Mouse (Mus musculus) frontal cortex, adult (tissue): ENCODE data around the gene Rad54l2.

ENCODE experiments used
- ATAC-seq: cut with Nextera tagmentation; 2 replicates; pipeline ENCODE4 v1.9.2; 2017; ENCODE audit warnings: mild to moderate bottlenecking, moderate library complexity, mixed read lengths; ENCODE audit not compliant: low TSS enrichment

Rad54l2 gene

DNA sequence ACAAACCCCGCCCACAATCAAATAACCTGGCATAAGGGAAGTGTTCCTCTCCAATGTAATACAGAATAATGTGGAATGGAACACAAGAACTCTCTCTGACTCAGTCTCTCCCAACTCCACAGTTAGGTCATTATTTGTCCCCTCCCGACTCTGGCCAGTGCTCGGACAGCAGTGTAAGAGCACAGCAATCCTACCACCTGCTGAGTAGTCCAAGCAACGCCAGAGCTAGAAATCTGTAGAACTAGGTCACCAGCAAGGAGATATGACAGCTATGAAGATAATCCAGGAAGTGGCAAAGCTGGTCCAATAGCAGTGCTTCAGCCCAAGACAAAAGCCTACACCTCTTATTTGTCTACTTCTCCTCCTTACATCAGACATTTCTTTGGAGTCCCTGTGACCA is 112.4 kb downstream of the Rad54l2 start:
- no peak for ATAC-seq

DNA sequence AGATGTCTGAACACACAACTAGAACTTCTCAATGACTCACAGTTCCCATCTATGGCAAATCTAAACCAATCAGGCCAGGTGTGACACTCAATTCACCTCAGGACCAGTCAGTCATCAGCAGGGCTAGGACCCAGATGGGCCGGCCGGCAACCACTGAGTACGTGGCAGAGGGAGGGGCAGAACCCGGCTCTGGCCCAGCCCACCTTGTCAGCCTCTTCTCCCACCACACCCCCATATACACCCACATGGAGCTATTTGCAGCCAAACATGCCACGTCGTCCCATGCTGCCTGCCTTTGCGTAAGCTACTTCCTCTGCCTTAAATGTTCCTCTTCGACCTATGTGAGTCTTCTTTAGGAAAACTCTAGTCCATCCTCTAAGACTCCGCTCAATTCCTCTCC is 113.0 kb downstream of the Rad54l2 start:
- peak; percentile 39 for ATAC-seq

DNA sequence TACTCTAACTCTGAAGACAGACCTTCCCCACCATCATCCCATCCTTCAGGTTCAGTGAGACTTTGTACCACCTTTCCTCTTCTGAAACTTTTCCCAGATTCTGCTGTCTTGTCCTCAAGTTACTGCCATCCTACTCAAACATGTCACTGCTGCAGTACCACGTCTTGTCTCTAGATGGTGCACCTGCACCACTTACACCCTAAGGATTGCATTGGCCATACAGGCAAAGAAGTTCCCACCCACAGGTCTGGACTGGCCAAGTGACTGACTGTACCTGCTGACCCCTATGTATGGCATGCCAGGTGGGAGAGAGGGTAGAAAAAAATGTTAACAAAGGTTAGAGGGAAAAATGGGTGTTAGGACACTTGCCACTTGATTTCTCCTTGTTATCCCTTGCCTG is 113.5 kb downstream of the Rad54l2 start:
- peak; percentile 39 for ATAC-seq

DNA sequence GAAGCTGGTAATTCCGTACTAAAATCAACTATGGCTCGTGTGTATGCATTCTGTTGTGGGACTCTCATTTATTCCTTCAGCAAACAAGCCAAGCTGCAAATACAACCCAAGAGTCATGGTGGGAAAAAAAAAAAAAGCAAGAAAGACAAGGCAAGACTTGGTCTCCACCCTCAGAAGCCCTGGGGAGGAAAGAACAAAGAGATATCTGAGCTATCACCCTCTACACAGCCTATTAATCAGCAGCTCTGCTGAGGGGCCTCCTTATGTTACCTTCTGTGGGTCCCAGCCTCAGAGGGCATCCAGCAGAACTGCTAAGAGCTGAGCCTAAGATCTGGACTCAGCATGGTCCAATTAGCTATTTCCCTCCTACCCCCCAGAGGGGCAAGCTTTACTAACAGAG is 115.1 kb downstream of the Rad54l2 start:
- no peak for ATAC-seq

DNA sequence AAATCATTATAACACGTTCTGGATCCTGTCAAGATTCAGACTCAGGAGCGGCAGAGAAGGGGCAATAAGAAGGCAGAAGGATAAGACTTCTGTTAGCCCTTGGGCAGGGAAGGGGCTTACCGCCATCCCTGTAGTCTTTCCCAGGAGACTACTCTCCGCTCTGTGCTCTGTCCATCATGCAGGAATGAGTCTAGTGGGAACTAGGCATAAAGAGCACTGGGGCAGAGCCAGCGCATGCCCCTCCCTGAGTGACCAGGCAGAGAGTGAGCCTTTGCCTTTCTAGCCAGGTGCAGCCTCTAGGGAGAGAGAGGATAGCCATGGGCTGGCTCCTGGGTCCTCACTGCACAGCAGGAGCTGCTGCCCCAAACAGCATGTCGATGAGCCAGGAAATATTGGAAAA is 124.1 kb downstream of the Rad54l2 start:
- ATAC-seq = peak; percentile 5

DNA sequence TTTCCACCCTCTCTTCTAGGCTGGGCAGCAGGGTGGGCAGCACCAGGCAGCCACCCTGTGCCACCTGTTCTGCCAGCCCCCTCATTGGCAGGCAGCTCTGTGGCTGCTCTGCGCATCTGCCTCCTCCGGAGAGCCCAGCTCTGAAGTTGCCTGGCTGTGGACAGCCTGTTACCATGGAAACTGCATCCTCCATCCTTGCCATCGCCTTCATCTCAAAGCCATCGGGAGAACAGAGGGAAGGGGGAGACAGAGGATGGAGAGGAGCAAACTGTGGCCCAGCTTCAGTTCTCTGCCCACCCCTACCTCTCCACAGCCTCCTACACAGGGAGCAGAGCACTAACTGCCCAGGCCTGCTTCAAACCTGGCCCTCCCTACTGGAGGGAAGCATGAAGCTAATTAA is 124.6 kb downstream of the Rad54l2 start:
- ATAC-seq = peak; percentile 89

DNA sequence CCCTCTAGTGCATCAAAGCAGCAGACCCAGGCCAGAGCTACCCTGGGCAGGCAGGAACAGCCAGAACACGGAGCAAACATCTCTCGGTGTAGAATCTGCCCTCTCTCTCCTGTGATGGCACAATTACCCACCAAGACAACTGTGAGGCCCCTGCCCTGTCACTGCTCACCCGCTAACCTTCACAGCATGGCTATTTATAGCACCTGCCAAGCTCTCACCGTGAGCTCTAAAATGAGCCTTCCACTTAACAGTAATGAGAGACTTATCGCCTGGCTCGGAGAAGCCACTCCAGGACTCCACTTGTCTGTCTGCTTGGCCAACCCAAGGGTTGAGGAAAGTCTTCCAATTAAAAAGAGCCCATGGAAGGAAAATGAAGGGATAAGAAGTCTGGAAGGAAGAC is 125.8 kb downstream of the Rad54l2 start:
- ATAC-seq = no peak

DNA sequence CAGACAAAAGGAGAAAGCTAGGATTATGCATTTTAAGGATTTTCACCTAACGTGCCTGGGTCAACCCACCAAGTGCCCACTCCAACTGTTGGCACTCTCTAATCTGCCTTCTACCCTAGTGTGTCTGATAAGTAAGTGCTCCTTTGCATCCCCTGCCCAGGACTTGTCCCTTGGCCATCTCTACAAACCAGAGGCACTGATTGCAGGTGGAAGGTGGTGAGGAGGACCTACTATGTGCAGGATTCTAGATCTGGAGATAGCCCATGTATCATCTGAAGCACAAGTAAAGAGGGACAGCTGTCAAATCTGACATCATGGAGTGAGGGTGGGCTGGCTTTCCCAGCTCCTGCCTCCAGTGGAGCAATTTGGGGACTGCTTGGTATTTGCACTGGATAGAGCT is 129.1 kb downstream of the Rad54l2 start:
- no peak for ATAC-seq

DNA sequence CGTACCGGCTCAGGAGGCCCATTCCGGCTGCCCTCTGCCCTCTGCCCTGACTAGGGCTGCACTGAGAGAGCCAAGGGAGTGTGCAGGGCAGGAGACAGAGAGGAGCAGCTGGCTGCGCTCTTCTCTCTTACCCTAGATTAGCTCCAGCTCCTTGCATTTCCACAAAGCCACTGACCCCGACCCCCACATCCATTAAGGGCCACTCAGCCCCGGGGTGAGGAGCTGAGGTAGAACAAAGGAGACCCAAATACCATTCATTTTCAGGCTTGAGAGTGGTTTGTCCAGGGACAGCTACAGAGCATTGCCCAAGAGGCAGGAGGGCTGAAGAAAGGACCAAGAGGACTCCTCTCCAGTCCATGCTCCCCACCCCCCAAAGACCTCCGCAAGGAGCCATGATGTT is 129.6 kb downstream of the Rad54l2 start:
- no peak for ATAC-seq

DNA sequence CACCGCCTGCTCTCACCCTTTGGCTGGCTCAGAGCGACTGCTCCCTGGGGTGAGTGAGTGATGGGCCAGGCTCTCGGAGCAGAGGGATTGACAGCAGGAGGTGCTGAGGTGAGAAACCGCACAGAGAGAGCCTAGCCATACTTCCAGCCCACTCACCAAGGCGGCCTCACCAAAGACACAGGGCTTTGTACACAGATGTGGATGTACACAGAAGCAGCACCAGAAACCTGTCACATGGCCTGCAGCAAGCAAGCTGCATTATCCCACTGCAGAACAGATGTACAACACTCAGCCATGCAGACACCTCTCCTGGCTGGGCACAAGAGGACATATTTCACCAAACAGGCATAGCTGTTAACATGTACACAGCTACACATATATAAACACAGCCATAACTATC is 131.4 kb downstream of the Rad54l2 start:
- peak; percentile 21; the same call in 1 of the 2 replicates for ATAC-seq

DNA sequence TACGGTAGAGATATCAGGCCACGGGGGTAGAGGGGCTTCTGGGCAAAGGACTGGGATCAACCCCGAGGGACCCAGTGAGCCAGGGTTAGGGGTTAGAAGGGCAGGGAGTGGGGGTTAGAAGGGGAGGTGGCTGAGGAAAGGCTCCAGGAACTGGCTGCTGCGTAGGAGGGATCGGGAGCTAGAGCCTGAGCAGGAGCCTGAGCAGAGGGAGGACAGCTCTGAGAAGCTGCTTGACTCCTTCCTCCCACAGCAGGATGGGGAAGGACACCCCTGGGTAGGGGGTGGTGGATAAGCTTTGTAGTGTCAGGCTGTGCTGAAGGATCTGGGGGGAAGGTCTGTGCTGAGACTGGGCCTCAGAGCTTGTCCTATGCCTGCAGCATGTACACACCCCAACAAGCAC is 132.2 kb downstream of the Rad54l2 start:
- peak; percentile 38 for ATAC-seq

DNA sequence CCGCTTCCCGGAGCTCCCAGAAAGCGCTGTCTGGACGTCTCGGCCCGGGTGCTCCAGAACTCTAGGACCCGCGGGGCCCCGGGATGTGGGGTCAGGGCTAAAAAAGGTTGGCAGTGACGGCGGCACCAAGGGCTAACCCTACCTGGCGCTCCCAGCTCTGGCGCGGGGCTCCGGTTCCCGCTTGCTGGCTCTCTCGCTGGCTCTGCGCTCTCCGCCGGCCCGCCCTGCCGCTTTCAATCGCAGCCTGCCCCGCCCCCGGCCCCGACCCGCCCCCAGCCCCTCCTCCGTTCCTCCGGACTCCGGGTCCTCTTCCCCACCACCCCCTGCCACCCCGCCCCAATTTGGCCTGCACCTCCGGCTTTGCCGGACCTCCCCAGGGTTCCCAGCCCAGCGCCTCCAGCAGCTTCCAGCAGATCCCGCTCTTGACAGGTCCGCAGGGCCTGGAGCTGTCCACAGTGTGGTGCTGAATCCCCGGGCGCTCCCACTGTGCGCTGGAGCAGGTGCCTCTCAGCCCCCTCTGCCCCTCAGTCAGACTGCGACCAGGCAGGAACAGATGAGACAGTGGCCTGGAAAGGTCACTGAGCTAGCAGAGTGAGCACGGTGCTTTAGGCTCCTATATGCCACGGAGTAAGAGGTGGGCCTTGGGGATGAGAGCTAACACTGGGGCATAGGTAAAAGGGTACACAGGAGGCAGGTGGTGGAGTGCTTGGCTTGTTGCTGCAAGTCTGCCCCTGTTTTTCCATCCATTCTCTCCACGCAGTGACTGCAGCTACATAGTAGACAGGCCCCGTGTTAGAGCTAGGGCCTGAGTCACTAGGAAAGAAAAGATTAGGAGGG is 132.9 kb downstream of the Rad54l2 start, which contains the start of gene Grm2:
Gene Grm2 (minus strand): TSS at position 199 of the 837 bp plus-strand sequence.
- ATAC-seq = no peak

DNA sequence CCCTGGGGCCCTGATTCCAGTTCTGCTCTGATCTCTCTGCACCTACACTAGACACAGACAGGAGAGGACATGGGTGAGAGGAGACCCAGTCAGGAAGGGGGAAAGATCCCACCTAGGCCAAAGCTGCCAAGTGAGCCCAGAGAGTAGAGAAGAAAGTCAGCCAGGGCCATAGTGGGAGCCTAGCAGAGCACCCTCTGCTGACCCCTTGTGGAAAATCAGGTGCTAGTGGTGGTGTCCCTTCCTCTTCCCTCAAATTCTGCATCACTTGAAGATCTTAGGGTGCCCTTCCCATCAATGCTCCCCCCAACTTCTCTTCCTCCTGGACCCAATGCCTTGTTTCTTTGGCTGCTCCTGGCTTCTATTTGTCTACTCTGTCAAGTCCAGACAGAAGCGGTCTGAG is 136.3 kb downstream of the Rad54l2 start:
- ATAC-seq = no peak

DNA sequence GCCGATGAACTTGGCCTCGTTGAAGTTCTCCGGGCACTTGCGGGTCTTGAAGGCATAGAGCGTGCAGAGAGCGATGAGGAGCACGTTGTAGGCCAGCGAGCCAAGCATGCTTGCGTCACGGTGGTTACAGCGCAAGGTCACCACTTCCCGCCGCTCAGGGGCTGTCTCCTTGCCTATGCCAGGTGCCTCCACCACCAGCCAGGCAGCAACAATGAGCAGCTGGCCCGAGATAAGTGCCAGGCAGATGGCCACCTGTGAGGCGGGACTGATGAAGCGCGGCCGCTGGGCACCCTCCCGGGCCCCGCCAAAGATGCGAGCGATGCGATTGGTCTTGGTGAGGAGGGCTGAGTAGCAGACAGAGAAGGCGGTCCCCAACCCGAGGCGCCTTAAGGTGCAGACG is 141.8 kb downstream of the Rad54l2 start:
- no peak for ATAC-seq

DNA sequence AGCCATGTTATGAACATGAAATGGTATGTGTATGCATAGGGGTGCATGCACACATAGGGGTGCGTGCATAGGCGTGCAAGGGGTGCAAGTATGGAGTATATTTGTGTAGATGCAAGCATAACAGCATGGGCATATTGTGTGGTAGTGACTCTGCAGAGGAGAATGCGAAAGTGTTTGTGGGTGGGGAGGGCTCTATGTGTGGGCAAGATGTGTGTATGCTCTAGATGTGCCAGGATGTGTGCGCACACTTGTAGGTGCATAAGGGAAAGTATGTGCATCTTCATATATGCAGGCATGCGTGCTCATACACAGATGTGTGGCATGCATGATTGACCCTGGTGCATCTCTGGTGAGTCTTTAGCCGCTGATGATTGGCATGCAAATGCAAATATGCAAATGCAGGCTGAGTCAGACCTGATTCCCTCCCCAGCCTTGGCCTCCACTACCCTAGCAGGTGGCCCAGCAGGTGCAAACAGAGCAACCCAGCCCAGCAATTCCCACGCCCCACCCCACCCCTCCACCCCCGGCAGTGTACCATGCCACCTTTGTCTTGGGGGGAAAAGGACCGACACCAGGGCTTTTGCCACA is 143.2 kb downstream of the Rad54l2 start:
- peak; percentile 22 for ATAC-seq

DNA sequence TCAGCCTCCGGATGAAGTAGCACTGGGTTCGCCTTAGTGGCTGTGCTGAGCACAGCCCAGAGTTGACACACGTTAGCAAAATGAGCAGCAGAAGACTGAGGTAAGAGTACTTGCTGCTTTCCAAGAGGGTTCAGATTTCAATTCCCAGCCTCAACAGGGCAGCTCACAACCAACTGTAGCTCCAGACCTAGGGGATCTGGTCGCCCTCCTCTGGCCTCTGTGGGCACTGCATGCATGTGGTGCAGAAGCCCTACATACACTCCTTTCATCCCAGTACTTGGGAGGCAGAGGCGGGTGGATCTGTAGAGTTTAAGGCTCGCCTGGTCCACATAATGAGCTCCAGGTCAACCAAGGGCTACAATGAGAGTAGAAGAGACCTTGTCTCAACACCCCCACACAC is 145.2 kb downstream of the Rad54l2 start:
- no peak for ATAC-seq

DNA sequence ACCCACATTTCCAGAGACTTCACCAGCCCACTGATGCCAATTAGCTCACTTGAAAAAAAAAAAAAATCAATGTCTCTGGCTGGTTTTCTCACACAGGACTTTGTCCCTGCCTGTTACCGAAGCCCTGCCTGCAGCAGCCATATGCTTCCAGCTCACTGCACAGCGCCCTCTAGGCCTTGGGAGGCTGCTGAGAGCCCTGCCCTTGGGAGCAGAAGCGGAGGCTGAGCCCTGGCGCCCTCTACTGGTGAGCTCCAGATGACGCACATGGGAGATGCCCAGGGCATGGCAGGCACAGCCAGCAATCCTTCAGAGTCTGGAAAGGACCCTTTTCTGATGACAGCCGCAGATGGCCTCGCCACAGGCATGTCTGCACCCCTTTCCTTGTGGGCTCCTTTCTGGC is 145.9 kb downstream of the Rad54l2 start:
- peak; percentile 48; the same call in 1 of the 2 replicates for ATAC-seq

DNA sequence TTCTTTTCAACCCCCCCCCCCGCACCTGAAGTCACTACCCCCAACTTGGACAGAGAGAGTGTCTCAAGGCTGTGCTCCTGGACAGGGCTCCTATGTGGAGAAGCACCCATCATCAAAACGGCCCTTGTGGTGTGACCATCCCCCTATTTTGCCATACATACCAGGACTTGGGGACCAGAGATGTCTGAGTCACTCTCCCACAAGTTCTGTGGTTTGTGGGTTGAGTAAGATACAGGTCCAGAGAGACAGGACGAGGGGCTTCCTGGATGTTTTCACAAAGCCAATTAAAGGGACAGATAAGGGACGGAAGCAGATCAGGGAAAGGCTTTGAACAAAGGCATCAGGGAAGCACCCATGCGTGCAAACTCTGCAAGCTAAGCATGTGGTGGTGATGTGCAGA is 147.6 kb downstream of the Rad54l2 start:
- ATAC-seq = no peak

DNA sequence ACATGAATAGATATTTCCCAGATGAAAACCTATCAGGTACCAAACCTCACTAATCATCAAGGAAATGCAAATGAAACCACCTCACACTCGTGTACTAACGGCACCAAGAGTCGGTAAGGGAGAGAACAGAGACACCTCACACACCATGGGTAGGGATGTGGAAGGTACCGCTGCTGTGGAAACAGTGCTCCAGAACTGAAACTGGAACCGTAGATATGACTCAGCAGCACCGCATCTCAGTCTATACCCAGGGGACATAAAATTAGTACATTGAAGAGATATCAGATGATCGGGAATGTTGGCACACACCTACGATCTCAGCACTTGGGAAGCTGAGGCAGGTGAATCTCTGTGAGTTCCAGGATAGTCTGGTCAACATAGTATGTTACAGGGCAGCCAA is 150.8 kb downstream of the Rad54l2 start:
- ATAC-seq = no peak
